Mouse (Mus musculus): Measurements from ENCODE around the gene Zbtb14. TPM values are rescaled to one million over a fixed set of nuclear protein-coding genes. Genes with fewer than 3 reads are reported as not detected.

Gene Zbtb14
- polyA plus RNA-seq (2014; fragmentation: Nextera tagmentation; extraction: Ambion mirVana): 13.9 and 25.6 TPM in 2 replicates

GRCm38 (mm10) chr17:69382511-69383100, at the start of gene Zbtb14:
Zbtb14 (plus strand) TSS chr17:69383050.
- peak within 1 kb of the TSS; percentile 85 for H3K4me3 ChIP-seq (ENCODE audit: low read length)
- peaks cover 10% of the 10 kb centered on the region; the same call in 1 of the 2 replicates for H3K4me1 ChIP-seq (ENCODE audit: control insufficient read depth, insufficient read depth, low read length)
- peak within 1 kb of the TSS; percentile 100 for H3K27ac ChIP-seq (ENCODE audit: low read depth, low read length)
- H3K27me3 ChIP-seq (ENCODE audit: control insufficient read depth, insufficient read depth, low read length): no peaks in the 10 kb centered on the region
- WGBS: under 1% methylated on average over 33 of the region's 72 CpGs
- H3K9ac ChIP-seq (ENCODE audit: low read depth, low read length): peak within 1 kb of the TSS; percentile 97
- peak; percentile 95 for ATAC-seq (ENCODE audit: low FRiP score, low TSS enrichment)
- H3K36me3 ChIP-seq (ENCODE audit: control insufficient read depth, insufficient read depth, low read length): peaks cover 14% of the 10 kb centered on the region
- H3K4me2 ChIP-seq (replicated peaks; ENCODE audit: low read depth, low read length): peak within 1 kb of the TSS; percentile 74
- H3K9me3 ChIP-seq (ENCODE audit: control insufficient read depth, low read length): no peaks in the 10 kb centered on the region

- Histone ChIP-seq H3K4me1 (ENCODE audit: control insufficient read depth, insufficient read depth, low read length) (no peaks in the 10 kb centered on the region), H3K4me3 (ENCODE audit: low read length) (no peak overlapping the region), H3K27me3 (ENCODE audit: control insufficient read depth, insufficient read depth, low read length) (no peaks in the 10 kb centered on the region), H3K9ac (ENCODE audit: low read depth, low read length) (no peak overlapping the region), H3K4me2 (replicated peaks; ENCODE audit: low read depth, low read length) (no peak overlapping the region), H3K9me3 (ENCODE audit: control insufficient read depth, low read length) (no peaks in the 10 kb centered on the region), H3K36me3 (ENCODE audit: control insufficient read depth, insufficient read depth, low read length) (no peaks in the 10 kb centered on the region), H3K27ac (ENCODE audit: low read depth, low read length) (no peak overlapping the region)
- ATAC-seq (ENCODE audit: low FRiP score, low TSS enrichment): no peak
- WGBS: 91% methylated on average over 7 of the region's 7 CpGs
Observed at GRCm38 (mm10) chr17:69346056-69346455, 36.8 kb upstream of the Zbtb14 start.

- Histone ChIP-seq H3K9me3 (ENCODE audit: control insufficient read depth, low read length) (no peaks in the 10 kb centered on the region), H3K36me3 (ENCODE audit: control insufficient read depth, insufficient read depth, low read length) (no peaks in the 10 kb centered on the region), H3K4me2 (replicated peaks; ENCODE audit: low read depth, low read length) (no peak overlapping the region), H3K27me3 (ENCODE audit: control insufficient read depth, insufficient read depth, low read length) (no peaks in the 10 kb centered on the region), H3K4me3 (ENCODE audit: low read length) (no peak overlapping the region), H3K27ac (ENCODE audit: low read depth, low read length) (no peak overlapping the region), H3K4me1 (ENCODE audit: control insufficient read depth, insufficient read depth, low read length) (no peaks in the 10 kb centered on the region), H3K9ac (ENCODE audit: low read depth, low read length) (no peak overlapping the region)
- peak; percentile 66; the same call in 1 of the 2 replicates for ATAC-seq (ENCODE audit: low FRiP score, low TSS enrichment)
- 29% methylated on average over 8 of the region's 8 CpGs for WGBS
Observed at GRCm38 (mm10) chr17:69349014-69349531, 33.8 kb upstream of the Zbtb14 start.

- Histone ChIP-seq H3K4me3 (ENCODE audit: low read length) (no peak overlapping the region), H3K27ac (ENCODE audit: low read depth, low read length) (no peak overlapping the region), H3K9me3 (ENCODE audit: control insufficient read depth, low read length) (peaks cover 4% of the 10 kb centered on the region; the same call in 1 of the 2 replicates), H3K4me1 (ENCODE audit: control insufficient read depth, insufficient read depth, low read length) (no peaks in the 10 kb centered on the region), H3K4me2 (replicated peaks; ENCODE audit: low read depth, low read length) (no peak overlapping the region), H3K9ac (ENCODE audit: low read depth, low read length) (no peak overlapping the region), H3K36me3 (ENCODE audit: control insufficient read depth, insufficient read depth, low read length) (no peaks in the 10 kb centered on the region), H3K27me3 (ENCODE audit: control insufficient read depth, insufficient read depth, low read length) (no peaks in the 10 kb centered on the region)
- 88% methylated on average over 3 of the region's 3 CpGs for WGBS
- ATAC-seq (ENCODE audit: low FRiP score, low TSS enrichment): no peak
Observed at GRCm38 (mm10) chr17:69365049-69365448, 17.8 kb upstream of the Zbtb14 start.

- ATAC-seq (ENCODE audit: low FRiP score, low TSS enrichment): no peak
- Histone ChIP-seq H3K36me3 (ENCODE audit: control insufficient read depth, insufficient read depth, low read length) (peaks cover under 1% of the 10 kb centered on the region; the same call in 1 of the 2 replicates), H3K9ac (ENCODE audit: low read depth, low read length) (no peak overlapping the region), H3K27me3 (ENCODE audit: control insufficient read depth, insufficient read depth, low read length) (no peaks in the 10 kb centered on the region), H3K4me2 (replicated peaks; ENCODE audit: low read depth, low read length) (no peak overlapping the region), H3K9me3 (ENCODE audit: control insufficient read depth, low read length) (no peaks in the 10 kb centered on the region), H3K4me3 (ENCODE audit: low read length) (no peak overlapping the region), H3K27ac (ENCODE audit: low read depth, low read length) (no peak overlapping the region), H3K4me1 (ENCODE audit: control insufficient read depth, insufficient read depth, low read length) (peaks cover 10% of the 10 kb centered on the region; the same call in 1 of the 2 replicates)
- WGBS: 93% methylated on average over 8 of the region's 8 CpGs
Observed at GRCm38 (mm10) chr17:69380838-69381237, 2.0 kb upstream of the Zbtb14 start.

GRCm38 (mm10) chr17:69383201-69383940, 521 bp downstream of the Zbtb14 start:
- Histone ChIP-seq H3K4me3 (ENCODE audit: low read length) (peak overlapping the region; percentile 85), H3K4me1 (ENCODE audit: control insufficient read depth, insufficient read depth, low read length) (peaks cover 10% of the 10 kb centered on the region; the same call in 1 of the 2 replicates), H3K36me3 (ENCODE audit: control insufficient read depth, insufficient read depth, low read length) (peaks cover 22% of the 10 kb centered on the region), H3K9me3 (ENCODE audit: control insufficient read depth, low read length) (no peaks in the 10 kb centered on the region), H3K9ac (ENCODE audit: low read depth, low read length) (peak overlapping the region; percentile 97), H3K27ac (ENCODE audit: low read depth, low read length) (peak overlapping the region; percentile 100), H3K4me2 (replicated peaks; ENCODE audit: low read depth, low read length) (peak overlapping the region; percentile 74), H3K27me3 (ENCODE audit: control insufficient read depth, insufficient read depth, low read length) (no peaks in the 10 kb centered on the region)
- WGBS: under 1% methylated on average over 43 of the region's 128 CpGs
- ATAC-seq (ENCODE audit: low FRiP score, low TSS enrichment): peak; percentile 78

- Histone ChIP-seq H3K36me3 (ENCODE audit: control insufficient read depth, insufficient read depth, low read length) (peaks cover 23% of the 10 kb centered on the region), H3K4me1 (ENCODE audit: control insufficient read depth, insufficient read depth, low read length) (peaks cover 10% of the 10 kb centered on the region; the same call in 1 of the 2 replicates), H3K4me2 (replicated peaks; ENCODE audit: low read depth, low read length) (peak overlapping the region; percentile 74), H3K27ac (ENCODE audit: low read depth, low read length) (peak overlapping the region; percentile 100), H3K9me3 (ENCODE audit: control insufficient read depth, low read length) (no peaks in the 10 kb centered on the region), H3K4me3 (ENCODE audit: low read length) (peak overlapping the region; percentile 85), H3K27me3 (ENCODE audit: control insufficient read depth, insufficient read depth, low read length) (no peaks in the 10 kb centered on the region), H3K9ac (ENCODE audit: low read depth, low read length) (peak overlapping the region; percentile 97)
- ATAC-seq (ENCODE audit: low FRiP score, low TSS enrichment): peak; percentile 1; the same call in 1 of the 2 replicates
- WGBS: under 1% methylated on average over 35 of the region's 37 CpGs
Observed at GRCm38 (mm10) chr17:69383941-69384665, 1.3 kb downstream of the Zbtb14 start.

GRCm38 (mm10) chr17:69396147-69397033, 13.5 kb downstream of the Zbtb14 start:
- Histone ChIP-seq H3K36me3 (ENCODE audit: control insufficient read depth, insufficient read depth, low read length) (peaks cover 1% of the 10 kb centered on the region; the same call in 1 of the 2 replicates), H3K4me2 (replicated peaks; ENCODE audit: low read depth, low read length) (no peak overlapping the region), H3K9ac (ENCODE audit: low read depth, low read length) (no peak overlapping the region), H3K27ac (ENCODE audit: low read depth, low read length) (no peak overlapping the region), H3K4me3 (ENCODE audit: low read length) (no peak overlapping the region), H3K27me3 (ENCODE audit: control insufficient read depth, insufficient read depth, low read length) (no peaks in the 10 kb centered on the region), H3K9me3 (ENCODE audit: control insufficient read depth, low read length) (no peaks in the 10 kb centered on the region), H3K4me1 (ENCODE audit: control insufficient read depth, insufficient read depth, low read length) (no peaks in the 10 kb centered on the region)
- ATAC-seq (ENCODE audit: low FRiP score, low TSS enrichment): no peak
- 52% methylated on average over 16 of the region's 16 CpGs for WGBS
